Comparison of ENCODE assay signal across 8 mouse cellular contexts in genomic region chr5:24596519-24597171, GRCm38 (mm10). TPM values are rescaled to one million over a fixed set of nuclear protein-coding genes. Genes with fewer than 3 reads are reported as not detected.
A peak's percentile ranks its signal among the peaks of the same experiment; 100 is the strongest.
DNase-seq lines count a peak whose midpoint lies in the region; ATAC-seq lines count a peak whose summit lies in the region.

No protein-coding gene starts in this region.

- peaks cover 34% of the 10 kb centered on the region for H3K36me3 ChIP-seq in forebrain, embryonic 15.5 days
- H3K36me3 ChIP-seq in macrophage (ENCODE audit: inconsistent target) = no peaks in the 10 kb centered on the region

- intact Hi-C loops in heart, postnatal 14 days (cut with DNase I) = loop anchor here (5.0 kb wide), 1 partner anchor 64 kb away; no protein-coding TSS in a partner anchor

- H3K9ac ChIP-seq in forebrain, embryonic 15.5 days (replicated peaks) = peak overlapping the region; percentile 42

- peak overlapping the region; percentile 46 for H3K4me2 ChIP-seq in forebrain, embryonic 15.5 days (replicated peaks)

- H3K79me2 ChIP-seq in macrophage (ENCODE audit: inconsistent target) = no peaks in the 10 kb centered on the region

- 3% methylated on average over 11 of the region's 11 CpGs for WGBS in forebrain, embryonic 15.5 days
- 8% methylated on average over 11 of the region's 11 CpGs for WGBS in macrophage (ENCODE audit: missing documents)

- DNase-seq in heart, adult 11 months = peak; percentile 97
- no peak for DNase-seq in heart, postnatal 14 days
- DNase-seq in R1 (ENCODE audit: low read depth, low spot score) = peak; percentile 48
- DNase-seq in kidney, adult 9 months = peak; percentile 41
- DNase-seq in right cerebral cortex, postnatal 36 days (ENCODE audit: low spot score in 2 of 2) = peak; percentile 73 to 77

- H3K27ac ChIP-seq in forebrain, embryonic 15.5 days (replicated peaks) = peak overlapping the region; percentile 98
- H3K27ac ChIP-seq in macrophage = no peak overlapping the region

- ATAC-seq in forebrain, embryonic 15.5 days (replicated peaks) = peak; percentile 74
- ATAC-seq in megakaryocyte-erythroid progenitor cell, adult 5-6 weeks (replicated peaks; ENCODE audit: low FRiP score, low TSS enrichment, poor library complexity, severe bottlenecking) = no peak

- H3K27me3 ChIP-seq in forebrain, embryonic 15.5 days = no peaks in the 10 kb centered on the region

- peak overlapping the region; percentile 28 for H3K4me3 ChIP-seq in forebrain, embryonic 15.5 days
- H3K4me3 ChIP-seq in macrophage (ENCODE audit: inconsistent target) = peak overlapping the region; percentile 31

- H3K9me3 ChIP-seq in forebrain, embryonic 15.5 days = no peaks in the 10 kb centered on the region

- peaks cover 66% of the 10 kb centered on the region for H3K4me1 ChIP-seq in forebrain, embryonic 15.5 days

RNA-seq across cellular contexts. Expression of gene Chpf2, which starts 10.1 kb away (rescaled TPM):
- 10 to 100 TPM; 12.4 to 14.3 TPM for total RNA-seq in heart, postnatal 14 days (2021)
- polyA plus RNA-seq in forebrain, embryonic 15.5 days (2015; fragmentation: Nextera tagmentation; extraction: Ambion mirVana) = 19.7 and 21.1 TPM in 2 replicates
- 100 to 1,000 TPM in 1 of 26 experiments, 10 to 100 TPM in 25; 15.1 to 111 (median 59.3) TPM for total RNA-seq in macrophage (2018; cell fraction: chromatin; rRNA removed)
- 10 to 100 TPM; 17.5 to 49.2 (median 31.4) TPM for total RNA-seq in macrophage (2018; cell fraction: cytosol; rRNA removed)
- 100 to 1,000 TPM in 8 of 26 experiments, 10 to 100 TPM in 18; 36.6 to 134 (median 88.4) TPM for total RNA-seq in macrophage (2018; cell fraction: nucleus; rRNA removed)
- polyA plus RNA-seq in macrophage (2018) = 11.4 to 35.1 TPM (median 34.5 TPM) in 3 replicates
- total RNA-seq in megakaryocyte-erythroid progenitor cell, adult 5-6 weeks (2014; fragmentation: Nextera tagmentation) = 12.0 and 14.7 TPM in 2 replicates
- 14.5 and 22.5 TPM in 2 replicates for total RNA-seq in megakaryocyte-erythroid progenitor cell, adult 5-6 weeks (2017)

RNA-seq across cellular contexts. Expression of gene Abcf2, which starts 19.4 kb away (rescaled TPM):
- 10 to 100 TPM; 44.0 to 45.7 TPM for total RNA-seq in heart, postnatal 14 days (2021)
- polyA plus RNA-seq in forebrain, embryonic 15.5 days (2015; fragmentation: Nextera tagmentation; extraction: Ambion mirVana) = 101 and 106 TPM in 2 replicates
- 10 to 100 TPM in 20 of 26 experiments, 1 to 10 TPM in 6; 5.4 to 31.4 (median 21.3) TPM for total RNA-seq in macrophage (2018; cell fraction: chromatin; rRNA removed)
- total RNA-seq in macrophage (2018; cell fraction: cytosol; rRNA removed) = 10 to 100 TPM; 30.8 to 50.9 (median 42.0) TPM
- total RNA-seq in macrophage (2018; cell fraction: nucleus; rRNA removed) = 10 to 100 TPM; 12.6 to 49.5 (median 26.4) TPM
- polyA plus RNA-seq in macrophage (2018) = 38.9 to 54.7 TPM (median 41.4 TPM) in 3 replicates
- total RNA-seq in megakaryocyte-erythroid progenitor cell, adult 5-6 weeks (2014; fragmentation: Nextera tagmentation) = 70.2 and 80.7 TPM in 2 replicates
- total RNA-seq in megakaryocyte-erythroid progenitor cell, adult 5-6 weeks (2017) = 122 and 164 TPM in 2 replicates

RNA-seq across cellular contexts. Expression of gene Smarcd3, which starts 27.6 kb away (rescaled TPM):
- 10 to 100 TPM; 59.2 to 60.7 TPM for total RNA-seq in heart, postnatal 14 days (2021)
- 171 and 176 TPM in 2 replicates for polyA plus RNA-seq in forebrain, embryonic 15.5 days (2015; fragmentation: Nextera tagmentation; extraction: Ambion mirVana)
- 1 to 10 TPM in 3 of 26 experiments, under 1 TPM in 3, not detected in 20; 0.38 to 3.1 (median 1.2) TPM for total RNA-seq in macrophage (2018; cell fraction: chromatin; rRNA removed)
- under 1 TPM in 19 of 26 experiments, not detected in 7; 0.03 to 0.22 (median 0.11) TPM for total RNA-seq in macrophage (2018; cell fraction: cytosol; rRNA removed)
- total RNA-seq in macrophage (2018; cell fraction: nucleus; rRNA removed) = 1 to 10 TPM in 1 of 26 experiments, under 1 TPM in 3, not detected in 22; 0.11 to 1.1 (median 0.29) TPM
- polyA plus RNA-seq in macrophage (2018) = 0.03 to 0.18 TPM in 2 of 3 replicates, not detected in the other
- total RNA-seq in megakaryocyte-erythroid progenitor cell, adult 5-6 weeks (2014; fragmentation: Nextera tagmentation) = not detected in 2 replicates
- total RNA-seq in megakaryocyte-erythroid progenitor cell, adult 5-6 weeks (2017) = not detected in 2 replicates

RNA-seq across cellular contexts. Expression of gene 4931409K22Rik, which starts 40.0 kb away (rescaled TPM):
- total RNA-seq in heart, postnatal 14 days (2021) = not detected
- 0.42 and 0.56 TPM in 2 replicates for polyA plus RNA-seq in forebrain, embryonic 15.5 days (2015; fragmentation: Nextera tagmentation; extraction: Ambion mirVana)
- not detected for total RNA-seq in macrophage (2018; cell fraction: chromatin; rRNA removed)
- not detected for total RNA-seq in macrophage (2018; cell fraction: cytosol; rRNA removed)
- not detected for total RNA-seq in macrophage (2018; cell fraction: nucleus; rRNA removed)
- polyA plus RNA-seq in macrophage (2018) = not detected in 3 replicates
- not detected in 2 replicates for total RNA-seq in megakaryocyte-erythroid progenitor cell, adult 5-6 weeks (2014; fragmentation: Nextera tagmentation)
- not detected in 2 replicates for total RNA-seq in megakaryocyte-erythroid progenitor cell, adult 5-6 weeks (2017)

RNA-seq across cellular contexts. Expression of gene Asb10, which starts 55.9 kb away (rescaled TPM):
- total RNA-seq in heart, postnatal 14 days (2021) = 10 to 100 TPM; 70.2 to 72.5 TPM
- 0.11 and 0.42 TPM in 2 replicates for polyA plus RNA-seq in forebrain, embryonic 15.5 days (2015; fragmentation: Nextera tagmentation; extraction: Ambion mirVana)
- total RNA-seq in macrophage (2018; cell fraction: chromatin; rRNA removed) = under 1 TPM in 3 of 26 experiments, not detected in 23; 0.33 to 0.65 (median 0.55) TPM
- total RNA-seq in macrophage (2018; cell fraction: cytosol; rRNA removed) = under 1 TPM in 15 of 26 experiments, not detected in 11; 0.10 to 0.77 (median 0.45) TPM
- total RNA-seq in macrophage (2018; cell fraction: nucleus; rRNA removed) = 1 to 10 TPM in 1 of 26 experiments, under 1 TPM in 4, not detected in 21; 0.40 to 1.2 (median 0.56) TPM
- 0.09 to 0.61 TPM (median 0.28 TPM) in 3 replicates for polyA plus RNA-seq in macrophage (2018)
- total RNA-seq in megakaryocyte-erythroid progenitor cell, adult 5-6 weeks (2014; fragmentation: Nextera tagmentation) = not detected in 2 replicates
- total RNA-seq in megakaryocyte-erythroid progenitor cell, adult 5-6 weeks (2017) = not detected in 2 replicates

Comparison
In these comparisons a context has a peak if more than half of its experiments do, and no peak if none do; other contexts are left out.
1. DNase-seq: peak in heart, adult 11 months (single experiment), R1 (single experiment), kidney, adult 9 months (single experiment) and right cerebral cortex, postnatal 36 days (2 of 2); none in heart, postnatal 14 days (0 of 2).
2. RNA of gene Smarcd3, which starts 27.6 kb away (total RNA-seq): 59.2 to 60.7 TPM in heart, postnatal 14 days; not detected in megakaryocyte-erythroid progenitor cell, adult 5-6 weeks; every median in the first group is over 10 times any median in the second.